Mouse (Mus musculus) olfactory bulb, adult 2 months (tissue): ENCODE data around the gene Hnrnpul1.

Experiments
- CTCF ChIP-seq: fragments of 200-500 bp; IDR thresholded peaks from 2 replicates; pipeline ENCODE4 v1.5.1; 2012; ENCODE audit warnings: low read depth, mild to moderate bottlenecking, low read length, moderate library complexity; ENCODE audit not compliant: insufficient read depth
- POLR2A ChIP-seq: fragments of 200-500 bp; IDR thresholded peaks from 2 replicates; pipeline ENCODE4 v1.6.1; 2012; ENCODE audit warnings: mild to moderate bottlenecking, low read depth, low read length, moderate library complexity; ENCODE audit not compliant: insufficient read depth

GRCm38 (mm10) chr7:25738277-25738676 lies 16.3 kb downstream of the Hnrnpul1 start:
- TF ChIP-seq CTCF: no peak
- no peak for TF ChIP-seq POLR2A
